Mouse (Mus musculus): ENCODE data around the gene Zar1. TPM values are rescaled to one million over a fixed set of nuclear protein-coding genes. Genes with fewer than 3 reads are reported as not detected.
"Not testable (repeated sequence)": the region's sequence is repeated elsewhere in the genome, so short reads cannot be mapped to it uniquely, and the experiment has no call there.

The Zar1 gene
- polyA plus RNA-seq, 1 experiment from 2014 or later, result 0.27 TPM

DNA sequence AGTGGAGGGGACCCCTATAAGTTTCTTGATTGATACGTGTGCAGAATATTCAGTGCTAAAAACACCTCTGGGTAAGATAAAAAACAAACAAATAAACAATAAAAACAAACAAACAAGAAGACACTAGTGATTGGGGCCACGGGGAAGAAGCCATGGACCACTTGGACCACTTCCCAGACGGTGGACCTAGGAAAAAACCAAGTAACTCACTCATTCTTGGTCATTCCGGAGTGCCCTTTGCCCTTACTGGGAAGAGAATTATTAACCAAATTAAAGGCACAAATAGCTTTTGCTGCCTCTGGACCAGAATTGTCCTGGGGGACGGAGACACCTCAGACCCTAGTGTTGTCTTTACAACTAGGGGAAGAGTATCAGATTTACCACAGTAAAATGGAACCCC is 15.4 kb downstream of the Zar1 start:
- H3K36me3 ChIP-seq, result 0 out of 2 replicates have a peak, but pooled peaks cover 3% of the 10 kb centered on the region
- H3K27ac ChIP-seq (ENCODE audit: poor library complexity, severe bottlenecking), result no peak overlapping the region
- H3K9ac ChIP-seq, result no peak overlapping the region
- H3K9me3 ChIP-seq (replicated peaks), result peaks cover 43% of the 10 kb centered on the region
- WGBS, result 79% methylated on average over 5 of the region's 5 CpGs
- H3K4me3 ChIP-seq, result no peak overlapping the region
- no peaks in the 10 kb centered on the region for H3K4me1 ChIP-seq (replicated peaks)
- no peak for ATAC-seq (ENCODE audit: insufficient number of reproducible peaks, low FRiP score)
- H3K27me3 ChIP-seq (replicated peaks), result no peaks in the 10 kb centered on the region
- H3K4me2 ChIP-seq, result no peak overlapping the region

- ATAC-seq (ENCODE audit: insufficient number of reproducible peaks, low FRiP score); H3K9ac ChIP-seq: not testable (repeated sequence)
- WGBS, result 28% methylated on average over 2 of the region's 2 CpGs
Observed at GRCm38 (mm10) chr5:72563183-72563582, 17.9 kb downstream of the Zar1 start.

DNA sequence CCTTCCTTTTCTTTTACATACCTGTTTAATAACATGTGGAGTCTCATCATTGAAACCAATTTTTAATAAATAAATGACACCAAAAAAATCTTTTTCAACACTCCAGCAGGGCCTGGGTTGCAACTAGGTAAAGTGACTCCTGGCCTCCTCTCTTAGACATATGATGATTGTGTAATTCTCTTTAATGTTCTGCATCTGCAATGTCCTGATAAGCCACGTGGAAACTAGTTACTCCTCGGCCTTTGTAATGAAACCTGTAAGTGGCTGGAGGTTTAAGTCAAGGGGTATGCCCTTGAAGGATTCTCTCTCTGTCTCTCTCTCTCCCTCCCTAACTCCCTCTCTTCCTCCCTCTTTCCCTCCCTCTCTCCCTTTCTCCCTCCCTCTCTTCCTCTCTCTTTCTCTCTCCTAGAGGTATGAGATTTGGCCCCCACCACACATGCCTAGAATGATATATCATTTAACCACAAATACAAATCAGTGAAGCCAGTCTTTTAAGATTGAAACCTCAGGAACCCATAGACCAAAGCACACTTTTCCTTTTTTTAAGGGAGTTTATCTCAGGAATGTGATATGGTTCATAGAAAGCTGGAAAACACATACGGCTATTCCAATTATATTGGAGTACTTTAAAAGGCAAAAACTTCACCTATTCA is 20.0 kb downstream of the Zar1 start:
- no peak for ATAC-seq (ENCODE audit: insufficient number of reproducible peaks, low FRiP score)
- Histone ChIP-seq H3K36me3 (0 out of 2 replicates have a peak, but pooled peaks cover under 1% of the 10 kb centered on the region), H3K9ac (no peak overlapping the region), H3K9me3 (replicated peaks) (peaks cover 13% of the 10 kb centered on the region), H3K27ac (ENCODE audit: poor library complexity, severe bottlenecking) (no peak overlapping the region), H3K4me1 (replicated peaks) (peaks cover 8% of the 10 kb centered on the region), H3K27me3 (replicated peaks) (no peaks in the 10 kb centered on the region), H3K4me3 (no peak overlapping the region), H3K4me2 (no peak overlapping the region)
- 59% methylated on average over 3 of the region's 3 CpGs for WGBS

More at GRCm38 (mm10) chr5:72563183-72563582, 17.9 kb downstream of the Zar1 start:
- H3K27me3 ChIP-seq (replicated peaks); H3K4me2 ChIP-seq; H3K36me3 ChIP-seq; H3K4me3 ChIP-seq; H3K27ac ChIP-seq (ENCODE audit: poor library complexity, severe bottlenecking); H3K4me1 ChIP-seq (replicated peaks): not testable (repeated sequence)
- peaks cover 26% of the 10 kb centered on the region for H3K9me3 ChIP-seq (replicated peaks)

DNA sequence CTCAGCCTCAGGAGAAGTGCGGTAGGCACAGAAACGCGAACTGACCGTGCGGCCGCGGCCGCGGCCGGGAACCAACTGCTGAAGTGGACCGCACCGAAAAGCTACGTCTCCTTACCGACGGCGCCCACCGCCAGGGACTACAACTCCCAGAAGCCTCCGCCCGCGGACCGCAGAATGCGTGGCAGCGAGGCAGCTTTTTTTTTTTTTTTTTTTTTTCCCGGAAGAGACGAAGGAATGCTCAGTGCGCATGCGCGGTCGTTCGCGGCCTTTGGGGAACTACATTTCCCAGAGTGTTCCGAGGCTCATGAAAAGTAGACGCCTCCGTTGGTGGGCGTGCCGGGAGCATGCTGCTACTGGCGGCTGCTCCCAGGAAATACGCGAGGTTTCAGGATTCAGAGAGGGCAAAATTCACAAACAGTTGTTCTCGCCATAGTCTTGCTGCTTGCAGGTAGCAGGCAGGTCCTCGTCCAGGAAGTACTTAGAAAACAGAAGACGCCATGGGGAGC is 21.5 kb downstream of the Zar1 start, which contains the start of gene Nfxl1:
Nfxl1 (minus strand) TSS at position 141 of the 506 bp plus-strand sequence.
- Histone ChIP-seq H3K4me2 (peak within 1 kb of the TSS; percentile 82), H3K9me3 (replicated peaks) (peaks cover 13% of the 10 kb centered on the region), H3K27ac (ENCODE audit: poor library complexity, severe bottlenecking) (peak within 1 kb of the TSS; percentile 43), H3K4me1 (replicated peaks) (peaks cover 8% of the 10 kb centered on the region), H3K4me3 (peak within 1 kb of the TSS; percentile 81), H3K36me3 (peaks cover 3% of the 10 kb centered on the region), H3K27me3 (replicated peaks) (no peaks in the 10 kb centered on the region), H3K9ac (peak within 1 kb of the TSS; percentile 85)
- 0% methylated on average over 42 of the region's 42 CpGs for WGBS
- ATAC-seq (ENCODE audit: insufficient number of reproducible peaks, low FRiP score), result peak; percentile 95

GRCm38 (mm10) chr5:72558716-72559526 is 22.1 kb downstream of the Zar1 start:
- peaks cover 7% of the 10 kb centered on the region for H3K36me3 ChIP-seq
- H3K9ac ChIP-seq, result peak overlapping the region; percentile 85
- peaks cover 8% of the 10 kb centered on the region for H3K9me3 ChIP-seq (replicated peaks)
- H3K4me1 ChIP-seq (replicated peaks), result peaks cover 8% of the 10 kb centered on the region
- WGBS, result under 1% methylated on average over 56 of the region's 57 CpGs
- H3K4me2 ChIP-seq, result peak overlapping the region; percentile 82
- peak; percentile 81 for ATAC-seq (ENCODE audit: insufficient number of reproducible peaks, low FRiP score)
- peak overlapping the region; percentile 43 for H3K27ac ChIP-seq (ENCODE audit: poor library complexity, severe bottlenecking)
- no peaks in the 10 kb centered on the region for H3K27me3 ChIP-seq (replicated peaks)
- H3K4me3 ChIP-seq, result peak overlapping the region; percentile 81

DNA sequence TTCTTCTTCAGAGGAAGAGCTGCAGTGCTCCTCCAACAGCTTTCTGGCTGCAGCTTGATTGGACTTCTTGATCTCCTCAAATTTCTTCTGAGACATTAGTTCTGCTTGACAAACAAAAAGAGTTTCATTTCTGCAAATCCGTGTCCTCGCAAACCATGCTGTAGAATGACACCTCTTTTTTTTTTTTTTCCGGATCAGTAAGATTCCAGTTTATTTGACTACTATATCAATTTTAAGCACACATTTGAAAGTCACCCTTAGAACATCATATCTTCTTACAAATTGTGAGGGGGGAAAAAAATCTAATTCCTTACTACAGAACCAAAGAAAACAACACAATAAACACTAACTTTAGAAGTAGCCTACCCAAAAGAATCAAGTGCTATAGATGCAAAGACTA is 24.8 kb downstream of the Zar1 start:
- H3K4me2 ChIP-seq, result no peak overlapping the region
- no peak overlapping the region for H3K27ac ChIP-seq (ENCODE audit: poor library complexity, severe bottlenecking)
- H3K9me3 ChIP-seq (replicated peaks), result no peaks in the 10 kb centered on the region
- no peaks in the 10 kb centered on the region for H3K27me3 ChIP-seq (replicated peaks)
- 89% methylated on average over 3 of the region's 3 CpGs for WGBS
- no peak overlapping the region for H3K9ac ChIP-seq
- H3K4me1 ChIP-seq (replicated peaks), result peaks cover 8% of the 10 kb centered on the region
- peaks cover 15% of the 10 kb centered on the region for H3K36me3 ChIP-seq
- H3K4me3 ChIP-seq, result no peak overlapping the region
- no peak for ATAC-seq (ENCODE audit: insufficient number of reproducible peaks, low FRiP score)

GRCm38 (mm10) chr5:72551209-72551608 is 29.8 kb downstream of the Zar1 start:
- H3K9me3 ChIP-seq (replicated peaks), result no peaks in the 10 kb centered on the region
- H3K9ac ChIP-seq, result no peak overlapping the region
- ATAC-seq (ENCODE audit: insufficient number of reproducible peaks, low FRiP score), result no peak
- no peak overlapping the region for H3K4me2 ChIP-seq
- WGBS, result 88% methylated on average over 3 of the region's 3 CpGs
- H3K27ac ChIP-seq (ENCODE audit: poor library complexity, severe bottlenecking), result no peak overlapping the region
- no peak overlapping the region for H3K4me3 ChIP-seq
- no peaks in the 10 kb centered on the region for H3K27me3 ChIP-seq (replicated peaks)
- H3K36me3 ChIP-seq, result peaks cover 16% of the 10 kb centered on the region
- H3K4me1 ChIP-seq (replicated peaks), result no peaks in the 10 kb centered on the region; the same call in 1 of the 2 replicates

DNA sequence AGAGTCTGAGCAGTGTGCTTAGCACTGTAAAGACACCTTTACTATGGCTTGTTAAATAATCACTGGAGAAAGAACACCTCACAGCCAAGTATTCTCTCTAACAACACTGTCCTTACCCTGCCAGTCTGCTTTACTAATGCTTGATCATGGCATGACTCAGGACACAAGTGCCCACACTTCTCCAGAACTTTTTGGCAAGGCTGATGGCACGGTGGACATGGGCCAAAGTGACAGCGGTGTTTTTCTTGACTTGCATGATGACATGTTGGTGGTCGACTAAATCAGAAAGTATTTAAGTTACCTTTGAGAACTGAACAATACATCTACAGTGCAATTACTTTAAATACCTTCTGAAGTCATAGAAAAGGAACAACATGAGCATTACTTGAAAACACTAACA is 52.2 kb downstream of the Zar1 start:
- Histone ChIP-seq H3K27me3 (replicated peaks) (no peaks in the 10 kb centered on the region), H3K4me3 (no peak overlapping the region), H3K9me3 (replicated peaks) (no peaks in the 10 kb centered on the region), H3K4me2 (no peak overlapping the region), H3K4me1 (replicated peaks) (no peaks in the 10 kb centered on the region), H3K27ac (ENCODE audit: poor library complexity, severe bottlenecking) (no peak overlapping the region), H3K36me3 (peaks cover 40% of the 10 kb centered on the region), H3K9ac (no peak overlapping the region)
- ATAC-seq (ENCODE audit: insufficient number of reproducible peaks, low FRiP score), result no peak
- WGBS, result 91% methylated on average over 3 of the region's 3 CpGs

Other genes starting within 250 kb of the Zar1 start
- gene Corin, start 76.8 kb downstream of the Zar1 start, polyA plus RNA-seq (2016; fragmentation: Nextera tagmentation; extraction: Ambion mirVana), result 26.2 and 28.9 TPM in 2 replicates
- 16.8 and 17.6 TPM in 2 replicates for gene Nfxl1, start 21.6 kb downstream of the Zar1 start, polyA plus RNA-seq (2016; fragmentation: Nextera tagmentation; extraction: Ambion mirVana)
- not detected in 2 replicates for gene Gm5868, start 6.3 kb upstream of the Zar1 start, polyA plus RNA-seq (2016; fragmentation: Nextera tagmentation; extraction: Ambion mirVana)
- gene Cnga1, start 63.0 kb upstream of the Zar1 start, polyA plus RNA-seq (2016; fragmentation: Nextera tagmentation; extraction: Ambion mirVana), result not detected in 2 replicates
- gene Nipal1, start 66.5 kb upstream of the Zar1 start, polyA plus RNA-seq (2016; fragmentation: Nextera tagmentation; extraction: Ambion mirVana), result 0.24 TPM in 1 of 2 replicates, not detected in the other
- not detected in 2 replicates for gene Txk, start 171.5 kb upstream of the Zar1 start, polyA plus RNA-seq (2016; fragmentation: Nextera tagmentation; extraction: Ambion mirVana)

Measured in heart, embryonic 12.5 days (tissue).